Mouse (Mus musculus): Measurements from ENCODE around the gene Dnttip2. TPM values are rescaled to one million over a fixed set of nuclear protein-coding genes. Genes with fewer than 3 reads are reported as not detected.

Dnttip2 gene
- total RNA-seq, 2 experiments from 2014 or later, result 23.8 to 26.0 TPM

DNA sequence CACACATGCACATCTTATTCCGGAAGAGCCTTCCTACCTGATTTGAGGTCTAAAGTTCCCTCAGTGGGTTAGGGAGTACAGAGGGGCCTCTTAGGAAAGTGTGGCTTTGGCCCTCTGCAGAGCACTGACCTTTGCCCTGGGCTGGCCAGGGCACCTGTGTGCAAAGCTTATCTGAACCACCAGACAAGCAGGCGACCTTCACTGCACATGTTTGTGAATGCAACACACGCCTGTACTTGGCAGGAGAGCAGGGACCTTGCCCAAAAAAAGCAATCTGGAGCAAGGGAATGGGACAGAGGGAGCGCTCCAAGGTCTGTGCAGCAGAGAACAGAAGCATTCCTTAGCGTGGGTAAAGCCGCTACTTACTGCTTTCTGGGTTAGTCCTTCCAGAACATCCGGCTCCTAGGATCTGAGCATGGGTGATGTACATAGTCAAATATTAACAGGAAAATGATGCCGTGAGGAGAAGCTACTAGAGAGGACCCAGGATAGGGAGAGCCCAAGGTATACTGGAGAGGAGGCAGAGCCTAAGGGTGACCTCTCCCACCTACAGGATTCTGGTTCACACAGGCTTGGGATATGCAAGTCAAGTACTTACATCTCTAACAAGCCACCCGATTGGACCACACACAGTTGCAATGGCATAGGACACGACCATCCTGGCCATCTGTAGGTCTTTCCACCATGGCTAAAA lies 38.9 kb downstream of the Dnttip2 start:
- intact Hi-C loops (cut with DNase I), result loop anchor here (1.0 to 5.0 kb wide), 4 partner anchors 48 to 325 kb away; no protein-coding TSS in a partner anchor
- no peak for DNase-seq (ENCODE audit: low spot score)

DNA sequence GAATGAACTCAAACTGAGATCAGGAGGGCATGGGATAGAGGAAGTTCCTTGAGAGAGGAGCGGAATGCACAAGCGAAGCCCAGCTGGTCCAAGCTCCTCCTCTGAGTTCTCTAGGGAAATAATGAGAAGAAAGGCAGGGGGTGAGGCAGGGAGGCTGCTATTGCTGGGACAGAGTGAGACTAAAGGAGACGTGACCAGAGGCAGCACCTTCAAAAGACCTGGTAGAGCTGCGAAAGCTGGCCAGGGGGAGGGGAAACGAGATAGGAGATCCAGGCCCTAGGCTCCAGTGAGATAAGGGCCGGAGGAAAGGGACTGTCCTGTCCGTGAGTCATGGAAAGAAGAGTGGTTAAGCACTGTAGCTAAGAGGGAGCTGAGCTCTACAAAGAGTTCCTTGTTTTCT lies 39.7 kb downstream of the Dnttip2 start:
- DNase-seq (ENCODE audit: low spot score), result no peak
- intact Hi-C loops (cut with DNase I), result loop anchor here (2.0 to 5.0 kb wide), 2 partner anchors 47 to 108 kb away; no protein-coding TSS in a partner anchor

DNA sequence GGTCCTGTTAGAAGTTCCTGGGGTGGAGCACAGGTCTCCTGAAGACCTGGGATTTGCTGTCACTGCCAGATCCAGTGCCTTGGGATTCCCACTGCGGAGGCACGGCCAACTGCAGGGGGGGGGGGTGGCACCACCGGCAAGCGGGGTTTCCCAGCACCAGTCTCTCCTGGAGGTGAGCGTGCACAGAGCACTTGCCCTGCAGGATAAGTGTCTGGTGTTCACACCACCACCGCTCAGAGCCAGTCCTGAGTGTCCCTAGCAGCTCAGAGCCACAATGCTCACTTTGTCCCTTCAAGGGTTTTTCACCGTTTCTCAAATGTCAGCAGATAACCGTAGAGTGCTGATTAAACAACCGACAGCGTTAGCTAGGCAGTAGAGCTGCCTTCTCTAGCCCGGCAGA lies 42.4 kb downstream of the Dnttip2 start:
- DNase-seq (ENCODE audit: low spot score), result no peak
- intact Hi-C loops (cut with DNase I), result no loop called here

DNA sequence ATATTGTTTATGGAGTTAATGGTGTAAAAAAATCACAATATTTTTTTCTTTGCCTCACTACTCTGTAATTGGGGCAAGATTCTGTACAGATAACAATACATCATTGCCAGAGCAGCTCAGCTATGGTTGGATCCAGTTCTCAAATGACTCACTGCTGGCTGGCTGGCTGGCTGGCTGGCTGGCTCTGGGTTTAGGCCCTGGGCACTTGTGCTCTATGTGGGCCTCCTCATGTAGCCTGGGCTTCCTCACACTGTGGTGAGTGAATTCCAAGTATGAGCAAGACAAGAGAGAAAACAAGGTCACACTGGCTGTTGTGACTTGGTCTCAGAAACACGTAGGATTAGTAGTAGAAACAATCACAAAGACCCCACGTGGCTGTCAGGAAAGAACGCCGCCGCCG lies 43.2 kb downstream of the Dnttip2 start:
- DNase-seq (ENCODE audit: low spot score), result no peak
- intact Hi-C loops (cut with DNase I), result no loop called here

DNA sequence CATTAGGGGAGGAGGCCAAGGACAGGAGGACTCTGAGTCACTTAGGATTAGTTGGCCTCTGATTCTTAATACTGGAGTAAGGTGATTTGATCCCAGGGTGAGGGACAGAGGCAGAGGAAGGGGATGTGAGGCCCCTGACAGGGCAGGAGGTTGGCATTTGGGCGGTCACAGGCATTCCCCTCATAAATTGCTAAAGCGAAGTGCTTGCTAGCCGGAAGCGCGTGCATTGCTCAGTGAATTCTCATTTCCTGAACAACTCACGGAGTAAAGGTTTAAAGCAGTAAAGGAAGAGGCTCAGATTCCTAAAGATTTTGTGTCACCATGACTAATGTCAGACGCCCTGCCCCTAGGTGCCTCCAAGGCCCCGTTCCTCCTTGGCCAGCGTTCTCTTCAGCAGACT lies 48.0 kb downstream of the Dnttip2 start:
- DNase-seq (ENCODE audit: low spot score), result no peak
- intact Hi-C loops (cut with DNase I), result no loop called here

DNA sequence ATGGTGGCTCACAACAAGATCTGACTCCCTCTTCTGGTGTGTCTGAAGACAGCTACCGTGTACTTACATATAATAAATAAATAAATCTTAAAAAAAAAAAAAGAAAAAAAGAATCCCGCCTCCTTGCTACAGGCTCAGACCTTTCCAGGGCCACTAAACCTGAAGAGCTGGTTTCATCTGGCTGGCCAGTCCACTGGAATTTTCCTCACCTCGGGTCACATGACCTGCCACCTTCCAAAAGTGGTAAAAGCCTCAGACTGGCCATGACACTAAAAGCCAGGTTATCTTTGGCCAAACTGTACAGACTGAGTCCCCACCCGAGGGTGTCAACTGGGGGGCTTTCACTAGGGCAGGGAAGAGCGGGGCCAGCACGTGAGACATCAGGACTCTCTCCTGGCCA lies 49.7 kb downstream of the Dnttip2 start:
- intact Hi-C loops (cut with DNase I), result no loop called here

DNA sequence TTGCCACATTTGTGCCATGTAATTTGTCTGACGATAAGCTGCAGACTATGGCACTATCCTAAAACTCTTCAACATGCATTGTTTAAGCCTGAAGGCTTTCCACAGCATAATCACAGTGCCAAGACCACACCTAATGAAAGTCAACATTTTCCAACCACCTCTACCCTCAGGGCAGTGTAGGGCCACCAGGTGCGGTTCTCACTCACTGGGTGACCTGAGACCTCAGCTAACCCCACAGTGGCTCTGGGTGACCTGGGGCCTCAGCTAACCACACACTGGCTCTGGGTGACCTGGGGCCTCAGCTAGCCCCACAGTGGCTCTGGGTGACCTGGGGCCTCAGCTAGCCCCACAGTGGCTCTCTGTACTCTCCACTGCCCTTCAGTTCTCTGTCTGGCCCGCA lies 50.3 kb downstream of the Dnttip2 start:
- intact Hi-C loops (cut with DNase I), result no loop called here
- DNase-seq (ENCODE audit: low spot score), result no peak

More for the DNA sequence above, 49.7 kb downstream of the Dnttip2 start:
- no peak for DNase-seq (ENCODE audit: low spot score)

DNA sequence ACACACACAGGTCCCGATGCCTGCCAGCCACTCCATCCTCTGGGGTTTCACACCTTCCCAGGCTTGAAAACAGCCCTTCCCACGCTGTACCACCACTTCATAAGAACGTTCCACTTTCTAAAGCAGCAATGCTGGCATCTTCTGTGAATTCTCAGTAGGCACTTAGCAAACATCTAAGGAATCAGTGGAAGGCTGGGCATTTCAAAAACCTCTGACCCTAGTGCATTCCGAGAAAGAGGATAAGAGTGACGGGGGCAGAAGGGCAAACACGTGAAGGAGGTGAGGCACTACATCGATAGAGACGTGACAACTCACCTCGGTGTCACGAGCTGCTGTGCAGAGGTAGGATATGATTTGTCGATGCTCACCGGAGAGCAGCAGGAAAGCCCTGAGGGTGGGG lies 56.3 kb downstream of the Dnttip2 start:
- intact Hi-C loops (cut with DNase I), result no loop called here
- DNase-seq (ENCODE audit: low spot score), result no peak

DNA sequence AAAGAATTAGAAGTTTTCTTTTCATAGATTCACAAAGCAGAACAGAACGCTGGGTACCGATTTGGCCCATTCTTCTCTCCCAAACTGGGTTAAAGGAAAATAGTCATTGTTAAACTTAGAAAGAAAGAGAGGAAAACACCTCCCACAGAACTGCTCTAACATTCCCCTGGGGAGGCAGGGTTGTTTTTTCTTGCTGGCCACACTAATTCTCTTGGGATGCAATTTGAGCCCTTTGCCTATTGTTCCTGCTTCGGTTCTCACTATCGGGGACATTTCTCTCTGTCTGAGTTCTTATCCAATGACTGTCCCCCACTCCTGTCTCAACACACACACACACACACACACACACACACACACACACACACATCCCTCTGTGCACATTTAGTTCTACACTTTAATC lies 59.3 kb downstream of the Dnttip2 start:
- intact Hi-C loops (cut with DNase I), result no loop called here

DNA sequence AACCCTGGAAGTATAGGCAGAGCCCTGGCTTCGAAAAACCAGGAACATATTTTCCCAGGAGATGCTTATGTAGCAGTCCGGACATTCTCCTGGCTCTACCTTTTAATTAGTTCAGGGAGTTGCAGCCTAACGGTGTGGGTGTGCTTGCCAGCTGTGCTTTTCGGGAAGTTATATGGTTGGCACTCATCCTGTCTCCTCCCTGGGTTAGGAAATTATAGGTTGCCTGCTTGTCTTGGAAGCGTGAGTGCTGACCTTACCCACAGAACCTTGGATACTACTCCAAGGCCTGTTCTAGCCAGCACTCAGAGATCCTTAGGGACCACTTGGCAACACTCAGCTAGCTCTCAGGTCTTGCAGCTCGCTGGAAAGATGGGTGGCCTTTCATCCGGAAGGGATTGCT lies 59.7 kb downstream of the Dnttip2 start:
- intact Hi-C loops (cut with DNase I), result no loop called here

More for the DNA sequence above, 59.3 kb downstream of the Dnttip2 start:
- DNase-seq (ENCODE audit: low spot score), result no peak

DNA sequence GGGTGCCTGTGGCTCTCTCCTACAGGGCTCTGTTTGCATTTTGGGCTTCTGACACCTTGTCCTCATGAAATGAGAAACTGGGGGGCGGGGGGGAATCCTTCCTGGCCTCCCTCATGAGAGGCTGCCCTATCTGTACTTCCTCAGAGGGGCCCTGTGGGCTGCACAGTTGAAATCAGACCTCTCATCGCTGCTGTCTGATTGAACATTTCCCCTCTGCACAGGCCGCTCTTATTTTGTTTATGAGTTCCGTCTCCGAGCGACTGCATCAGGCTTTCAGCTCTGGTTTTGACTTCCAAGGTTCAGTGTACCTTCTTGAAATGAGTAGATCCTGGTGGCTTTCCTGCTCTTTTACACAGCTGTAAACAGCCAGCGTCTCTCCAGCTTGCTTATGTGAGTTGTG lies 60.2 kb downstream of the Dnttip2 start:
- intact Hi-C loops (cut with DNase I), result no loop called here
- DNase-seq (ENCODE audit: low spot score), result no peak

More for the DNA sequence above, 59.7 kb downstream of the Dnttip2 start:
- no peak for DNase-seq (ENCODE audit: low spot score)

Small RNA genes lying within 50 kb of the gene (microRNA-seq; reads per million reads assigned to microRNA genes)
- gene Gm22903, result not detected
- 35.6 reads per million, percentile 45 among the genes with 10 or more reads in this experiment for gene Mir760

Other genes with a start within 250 kb of the Dnttip2 start
- 1 to 10 TPM; 2.3 TPM for gene Abca4, start 229.9 kb upstream of the Dnttip2 start, total RNA-seq (2021)
- gene Gclm, start 28.8 kb upstream of the Dnttip2 start, total RNA-seq (2021), result 10 to 100 TPM; 47.0 to 51.4 TPM
- gene Bcar3, start 19.7 kb downstream of the Dnttip2 start, total RNA-seq (2021), result 1 to 10 TPM; 6.4 to 7.2 TPM